Mouse (Mus musculus): ENCODE results near the gene Hus1b. TPM values are rescaled to one million over a fixed set of nuclear protein-coding genes. Genes with fewer than 3 reads are reported as not detected.

Gene Hus1b
- polyA plus RNA-seq (2012; rRNA removed) (0.06 TPM in 2 replicates), polyA plus RNA-seq (2014; fragmentation: Nextera tagmentation; extraction: Ambion mirVana) (not detected in 2 replicates)

GRCm38 (mm10) chr13:30947540-30947939, at the start of gene Hus1b:
Gene Hus1b (minus strand): TSS chr13:30947759.
- 74% methylated on average over 11 of the region's 11 CpGs for WGBS (ENCODE audit: insufficient replicate concordance)
- Histone ChIP-seq H3K36me3 (replicated peaks; ENCODE audit: control insufficient read depth, insufficient read depth, low read depth) (no peaks in the 10 kb centered on the region), H3K9me3 (ENCODE audit: control insufficient read depth, low read length) (no peaks in the 10 kb centered on the region), H3K4me2 (ENCODE audit: low read depth) (no peak within 1 kb of the TSS), H3K4me3 (ENCODE audit: insufficient read depth in 1 of 2, low read depth in 2 of 2, low read length in 2 of 2) (no peak within 1 kb of the TSS), H3K27ac (no peak within 1 kb of the TSS), H3K27me3 (ENCODE audit: control insufficient read depth, insufficient read depth, low read length) (no peaks in the 10 kb centered on the region), H3K4me1 (replicated peaks; ENCODE audit: control insufficient read depth in 2 of 2, insufficient read depth in 2 of 2, low read length in 1 of 2) (peaks cover 0 to under 1% of the 10 kb centered on the region in 2 experiments; a peak in 3 of 4 replicates), H3K9ac (replicated peaks) (no peak within 1 kb of the TSS)
- ATAC-seq (ENCODE audit: insufficient read depth) (no peak), DNase-seq (ENCODE audit: low read depth in 3 of 3, low spot score in 3 of 3) (no peak)
- no peak for TF ChIP-seq EP300 (IDR thresholded peaks at IDR 0.05; ENCODE audit: low read depth)

GRCm38 (mm10) chr13:30994249-30994858, 46.8 kb upstream of the Hus1b start:
- Histone ChIP-seq H3K4me2 (ENCODE audit: low read depth) (no peak overlapping the region), H3K27ac (no peak overlapping the region), H3K9me3 (ENCODE audit: control insufficient read depth, low read length) (no peaks in the 10 kb centered on the region), H3K36me3 (replicated peaks; ENCODE audit: control insufficient read depth, insufficient read depth, low read depth) (no peaks in the 10 kb centered on the region), H3K4me1 (replicated peaks; ENCODE audit: control insufficient read depth in 2 of 2, insufficient read depth in 2 of 2, low read length in 1 of 2) (no peaks in the 10 kb centered on the region), H3K27me3 (ENCODE audit: control insufficient read depth, insufficient read depth, low read length) (no peaks in the 10 kb centered on the region), H3K9ac (replicated peaks) (no peak overlapping the region), H3K4me3 (ENCODE audit: insufficient read depth in 1 of 2, low read depth in 2 of 2, low read length in 2 of 2) (no peak overlapping the region)
- TF ChIP-seq EP300 (IDR thresholded peaks at IDR 0.05; ENCODE audit: low read depth), result no peak
- TF ChIP-seq CTCF (IDR thresholded peaks at IDR 0.05; ENCODE audit: low read depth), result no peak
- ATAC-seq (ENCODE audit: insufficient read depth), result no peak
- 36% methylated on average over 6 of the region's 6 CpGs for WGBS (ENCODE audit: insufficient replicate concordance)
- DNase-seq (ENCODE audit: low read depth in 3 of 3, low spot score in 3 of 3), result no peak

- H3K4me1 ChIP-seq (replicated peaks; ENCODE audit: control insufficient read depth in 2 of 2, insufficient read depth in 2 of 2, low read length in 1 of 2), result no peaks in the 10 kb centered on the region
- H3K4me2 ChIP-seq (ENCODE audit: low read depth), result no peak overlapping the region
- H3K27ac ChIP-seq, result no peak overlapping the region
- ATAC-seq (ENCODE audit: insufficient read depth) (no peak), DNase-seq (ENCODE audit: low read depth in 3 of 3, low spot score in 3 of 3) (peak in 1 of 3 experiments; percentile 30)
- H3K36me3 ChIP-seq (replicated peaks; ENCODE audit: control insufficient read depth, insufficient read depth, low read depth), result no peaks in the 10 kb centered on the region
- 33% methylated on average over 3 of the region's 3 CpGs for WGBS (ENCODE audit: insufficient replicate concordance)
- H3K27me3 ChIP-seq (ENCODE audit: control insufficient read depth, insufficient read depth, low read length), result no peaks in the 10 kb centered on the region
- TF ChIP-seq CTCF (IDR thresholded peaks at IDR 0.05; ENCODE audit: low read depth) (peak; percentile 73), EP300 (IDR thresholded peaks at IDR 0.05; ENCODE audit: low read depth) (no peak)
- no peaks in the 10 kb centered on the region for H3K9me3 ChIP-seq (ENCODE audit: control insufficient read depth, low read length)
- H3K9ac ChIP-seq (replicated peaks), result no peak overlapping the region
- no peak overlapping the region for H3K4me3 ChIP-seq (ENCODE audit: insufficient read depth in 1 of 2, low read depth in 2 of 2, low read length in 2 of 2)
Observed at GRCm38 (mm10) chr13:30993819-30994218, 46.3 kb upstream of the Hus1b start.

- Histone ChIP-seq H3K4me1 (replicated peaks; ENCODE audit: control insufficient read depth in 2 of 2, insufficient read depth in 2 of 2, low read length in 1 of 2) (peaks cover 0 to 2% of the 10 kb centered on the region in 2 experiments; a peak in 2 of 4 replicates), H3K9ac (replicated peaks) (no peak overlapping the region), H3K36me3 (replicated peaks; ENCODE audit: control insufficient read depth, insufficient read depth, low read depth) (no peaks in the 10 kb centered on the region), H3K27me3 (ENCODE audit: control insufficient read depth, insufficient read depth, low read length) (peaks cover 24% of the 10 kb centered on the region), H3K27ac (no peak overlapping the region), H3K4me2 (ENCODE audit: low read depth) (no peak overlapping the region), H3K9me3 (ENCODE audit: control insufficient read depth, low read length) (no peaks in the 10 kb centered on the region), H3K4me3 (ENCODE audit: insufficient read depth in 1 of 2, low read depth in 2 of 2, low read length in 2 of 2) (no peak overlapping the region)
- DNase-seq (ENCODE audit: low read depth in 3 of 3, low spot score in 3 of 3), result no peak
- ATAC-seq (ENCODE audit: insufficient read depth), result no peak
- 64% methylated on average over 9 of the region's 9 CpGs for WGBS (ENCODE audit: insufficient replicate concordance)
- TF ChIP-seq EP300 (IDR thresholded peaks at IDR 0.05; ENCODE audit: low read depth) (no peak), CTCF (IDR thresholded peaks at IDR 0.05; ENCODE audit: low read depth) (no peak)
Observed at GRCm38 (mm10) chr13:30990233-30990632, 42.7 kb upstream of the Hus1b start.

- peaks cover 28% of the 10 kb centered on the region for H3K27me3 ChIP-seq (ENCODE audit: control insufficient read depth, insufficient read depth, low read length)
- H3K4me1 ChIP-seq (replicated peaks; ENCODE audit: control insufficient read depth in 2 of 2, insufficient read depth in 2 of 2, low read length in 1 of 2), result peaks cover 0 to 2% of the 10 kb centered on the region in 2 experiments; a peak in 2 of 4 replicates
- TF ChIP-seq CTCF (IDR thresholded peaks at IDR 0.05; ENCODE audit: low read depth) (no peak), EP300 (IDR thresholded peaks at IDR 0.05; ENCODE audit: low read depth) (no peak)
- H3K4me2 ChIP-seq (ENCODE audit: low read depth), result no peak overlapping the region
- ATAC-seq (ENCODE audit: insufficient read depth) (no peak), DNase-seq (ENCODE audit: low read depth in 3 of 3, low spot score in 3 of 3) (no peak)
- H3K9me3 ChIP-seq (ENCODE audit: control insufficient read depth, low read length), result no peaks in the 10 kb centered on the region
- H3K36me3 ChIP-seq (replicated peaks; ENCODE audit: control insufficient read depth, insufficient read depth, low read depth), result no peaks in the 10 kb centered on the region
- no peak overlapping the region for H3K27ac ChIP-seq
- no peak overlapping the region for H3K4me3 ChIP-seq (ENCODE audit: insufficient read depth in 1 of 2, low read depth in 2 of 2, low read length in 2 of 2)
- 64% methylated on average over 10 of the region's 10 CpGs for WGBS (ENCODE audit: insufficient replicate concordance)
- H3K9ac ChIP-seq (replicated peaks), result no peak overlapping the region
Observed at GRCm38 (mm10) chr13:30989710-30990109, 42.2 kb upstream of the Hus1b start.
